Mouse (Mus musculus): ENCODE measurements around the gene Oser1. TPM values are rescaled to one million over a fixed set of nuclear protein-coding genes. Genes with fewer than 3 reads are reported as not detected.

Oser1 gene
- polyA plus RNA-seq, 1 experiment, result 3.5 TPM

- Histone ChIP-seq H3K4me1 (peaks cover 9% of the 10 kb centered on the region), H3K9me3 (no peaks in the 10 kb centered on the region), H3K27me3 (replicated peaks) (peaks cover 22% of the 10 kb centered on the region), H3K4me3 (replicated peaks) (no peak overlapping the region), H3K36me3 (replicated peaks; ENCODE audit: low read length) (peaks cover 8% of the 10 kb centered on the region)
- no peak for TF ChIP-seq GATA1 (IDR thresholded peaks at IDR 0.05; ENCODE audit: borderline replicate concordance, low read length)
- no peak for TF ChIP-seq FLI1 (IDR thresholded peaks at IDR 0.05; ENCODE audit: low read length)
Measured at GRCm38 (mm10) chr2:163428346-163429011, 4.0 kb upstream of the Oser1 start.

- TF ChIP-seq FLI1 (IDR thresholded peaks at IDR 0.05; ENCODE audit: low read length) (no peak), GATA1 (IDR thresholded peaks at IDR 0.05; ENCODE audit: borderline replicate concordance, low read length) (no peak)
- Histone ChIP-seq H3K27me3 (replicated peaks) (peaks cover 2% of the 10 kb centered on the region), H3K4me3 (replicated peaks) (peak overlapping the region; percentile 56), H3K36me3 (replicated peaks; ENCODE audit: low read length) (peaks cover 20% of the 10 kb centered on the region), H3K4me1 (peaks cover 40% of the 10 kb centered on the region), H3K9me3 (no peaks in the 10 kb centered on the region)
Measured at GRCm38 (mm10) chr2:163422895-163423660, 1.4 kb downstream of the Oser1 start.

GRCm38 (mm10) chr2:163420366-163420886 is 4.1 kb downstream of the Oser1 start:
- Histone ChIP-seq H3K36me3 (replicated peaks; ENCODE audit: low read length) (peaks cover 26% of the 10 kb centered on the region), H3K4me3 (replicated peaks) (peak overlapping the region; percentile 97), H3K4me1 (peaks cover 56% of the 10 kb centered on the region), H3K27me3 (replicated peaks) (no peaks in the 10 kb centered on the region), H3K9me3 (no peaks in the 10 kb centered on the region)
- TF ChIP-seq FLI1 (IDR thresholded peaks at IDR 0.05; ENCODE audit: low read length), result no peak
- TF ChIP-seq GATA1 (IDR thresholded peaks at IDR 0.05; ENCODE audit: borderline replicate concordance, low read length), result no peak

GRCm38 (mm10) chr2:163419346-163420045 is 5.0 kb downstream of the Oser1 start:
- H3K36me3 ChIP-seq (replicated peaks; ENCODE audit: low read length), result peaks cover 34% of the 10 kb centered on the region
- TF ChIP-seq FLI1 (IDR thresholded peaks at IDR 0.05; ENCODE audit: low read length) (peak; percentile 44; the same call in 1 of the 2 replicates), GATA1 (IDR thresholded peaks at IDR 0.05; ENCODE audit: borderline replicate concordance, low read length) (no peak)
- H3K4me1 ChIP-seq, result peaks cover 55% of the 10 kb centered on the region
- H3K27me3 ChIP-seq (replicated peaks), result no peaks in the 10 kb centered on the region
- no peaks in the 10 kb centered on the region for H3K9me3 ChIP-seq
- H3K4me3 ChIP-seq (replicated peaks), result peak overlapping the region; percentile 97

GRCm38 (mm10) chr2:163418841-163419345 is 5.6 kb downstream of the Oser1 start:
- peak overlapping the region; percentile 97 for H3K4me3 ChIP-seq (replicated peaks)
- H3K9me3 ChIP-seq, result no peaks in the 10 kb centered on the region
- H3K36me3 ChIP-seq (replicated peaks; ENCODE audit: low read length), result peaks cover 36% of the 10 kb centered on the region
- peaks cover 51% of the 10 kb centered on the region for H3K4me1 ChIP-seq
- H3K27me3 ChIP-seq (replicated peaks), result no peaks in the 10 kb centered on the region
- no peak for TF ChIP-seq GATA1 (IDR thresholded peaks at IDR 0.05; ENCODE audit: borderline replicate concordance, low read length)
- no peak for TF ChIP-seq FLI1 (IDR thresholded peaks at IDR 0.05; ENCODE audit: low read length)

GRCm38 (mm10) chr2:163417830-163418229 is 6.7 kb downstream of the Oser1 start:
- Histone ChIP-seq H3K9me3 (no peaks in the 10 kb centered on the region), H3K4me3 (replicated peaks) (peak overlapping the region; percentile 97), H3K27me3 (replicated peaks) (no peaks in the 10 kb centered on the region), H3K36me3 (replicated peaks; ENCODE audit: low read length) (peaks cover 35% of the 10 kb centered on the region), H3K4me1 (peaks cover 41% of the 10 kb centered on the region)
- TF ChIP-seq FLI1 (IDR thresholded peaks at IDR 0.05; ENCODE audit: low read length), result no peak
- no peak for TF ChIP-seq GATA1 (IDR thresholded peaks at IDR 0.05; ENCODE audit: borderline replicate concordance, low read length)

- Histone ChIP-seq H3K27me3 (replicated peaks) (no peaks in the 10 kb centered on the region), H3K4me3 (replicated peaks) (no peak overlapping the region), H3K4me1 (peaks cover 40% of the 10 kb centered on the region), H3K36me3 (replicated peaks; ENCODE audit: low read length) (peaks cover 41% of the 10 kb centered on the region), H3K9me3 (no peaks in the 10 kb centered on the region)
- TF ChIP-seq GATA1 (IDR thresholded peaks at IDR 0.05; ENCODE audit: borderline replicate concordance, low read length) (no peak), FLI1 (IDR thresholded peaks at IDR 0.05; ENCODE audit: low read length) (no peak)
Measured at GRCm38 (mm10) chr2:163417026-163417425, 7.5 kb downstream of the Oser1 start.

GRCm38 (mm10) chr2:163412846-163413590 is 11.5 kb downstream of the Oser1 start:
- Histone ChIP-seq H3K4me1 (peaks cover 19% of the 10 kb centered on the region), H3K4me3 (replicated peaks) (no peak overlapping the region), H3K36me3 (replicated peaks; ENCODE audit: low read length) (peaks cover 78% of the 10 kb centered on the region), H3K9me3 (no peaks in the 10 kb centered on the region), H3K27me3 (replicated peaks) (no peaks in the 10 kb centered on the region)
- TF ChIP-seq GATA1 (IDR thresholded peaks at IDR 0.05; ENCODE audit: borderline replicate concordance, low read length) (no peak), FLI1 (IDR thresholded peaks at IDR 0.05; ENCODE audit: low read length) (no peak)

- no peak for TF ChIP-seq GATA1 (IDR thresholded peaks at IDR 0.05; ENCODE audit: borderline replicate concordance, low read length)
- no peak for TF ChIP-seq FLI1 (IDR thresholded peaks at IDR 0.05; ENCODE audit: low read length)
- Histone ChIP-seq H3K4me1 (peaks cover 13% of the 10 kb centered on the region), H3K4me3 (replicated peaks) (no peak overlapping the region), H3K36me3 (replicated peaks; ENCODE audit: low read length) (peaks cover 82% of the 10 kb centered on the region), H3K9me3 (no peaks in the 10 kb centered on the region), H3K27me3 (replicated peaks) (no peaks in the 10 kb centered on the region)
Measured at GRCm38 (mm10) chr2:163412419-163412818, 12.1 kb downstream of the Oser1 start.

Data from megakaryocyte, embryonic 14.5 days (primary cell).